Mouse (Mus musculus): ENCODE results near the gene Ltbr. TPM values are rescaled to one million over a fixed set of nuclear protein-coding genes. Genes with fewer than 3 reads are reported as not detected.
"Not testable (repeated sequence)": the region's sequence is repeated elsewhere in the genome, so short reads cannot be mapped to it uniquely, and the experiment has no call there.

Ltbr gene
- polyA plus RNA-seq, 1 experiment from 2014 or later: 10.4 TPM

DNA sequence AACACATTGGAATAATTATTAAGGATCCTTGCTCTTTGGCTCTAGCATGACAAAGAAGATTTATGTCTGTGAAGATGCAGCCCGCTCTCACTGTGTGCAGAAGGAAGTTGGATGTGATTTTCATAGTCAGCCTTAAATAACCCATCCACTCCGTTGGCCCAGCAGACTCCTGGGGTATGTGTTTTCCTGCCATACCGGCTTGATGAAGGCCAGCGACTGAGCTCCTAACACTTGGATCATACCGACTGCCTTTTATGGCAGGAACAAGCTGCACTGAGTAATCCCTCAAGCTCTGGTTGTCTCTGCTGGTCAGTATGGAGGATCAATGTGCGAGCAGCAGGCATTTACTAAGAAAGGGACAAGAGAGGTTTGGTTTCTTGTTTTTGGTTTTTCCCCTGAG, 8.2 kb downstream of the Ltbr start:
- 92% methylated on average over 6 of the region's 6 CpGs for WGBS
- Histone ChIP-seq H3K9me3 (ENCODE audit: control insufficient read depth, low read length) (no peaks in the 10 kb centered on the region), H3K27me3 (replicated peaks; ENCODE audit: control insufficient read depth, insufficient read depth, low read length) (no peaks in the 10 kb centered on the region), H3K36me3 (ENCODE audit: control insufficient read depth, insufficient read depth) (no peaks in the 10 kb centered on the region), H3K4me2 (ENCODE audit: low read length) (no peak overlapping the region), H3K27ac (ENCODE audit: low read length) (no peak overlapping the region), H3K9ac (replicated peaks; ENCODE audit: low read depth, low read length) (no peak overlapping the region), H3K4me1 (replicated peaks; ENCODE audit: control insufficient read depth, insufficient read depth, low read length) (no peaks in the 10 kb centered on the region), H3K4me3 (replicated peaks; ENCODE audit: low read length) (no peak overlapping the region)
- no peak for ATAC-seq

DNA sequence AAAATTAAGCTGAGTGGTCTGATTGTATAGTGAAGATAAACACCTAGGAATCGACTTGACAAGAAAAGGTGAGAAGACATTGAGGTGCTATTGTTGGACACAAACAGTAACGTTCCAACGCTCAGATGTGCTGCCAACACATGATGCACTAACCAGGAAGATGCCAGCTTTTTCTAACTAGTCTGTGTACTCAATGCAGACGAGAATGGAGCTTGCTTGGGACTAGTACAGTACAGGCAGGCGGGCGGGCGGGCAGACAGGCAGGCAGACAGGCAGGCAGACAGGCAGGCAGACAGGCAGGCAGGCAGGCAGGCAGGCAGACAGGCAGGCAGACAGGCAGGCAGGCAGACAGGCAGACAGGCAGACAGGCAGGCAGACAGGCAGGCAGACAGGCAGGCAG, 9.3 kb downstream of the Ltbr start:
- not testable (repeated sequence) for H3K27me3 ChIP-seq (replicated peaks; ENCODE audit: control insufficient read depth, insufficient read depth, low read length); ATAC-seq; H3K4me1 ChIP-seq (replicated peaks; ENCODE audit: control insufficient read depth, insufficient read depth, low read length); H3K4me3 ChIP-seq (replicated peaks; ENCODE audit: low read length); H3K4me2 ChIP-seq (ENCODE audit: low read length); H3K9ac ChIP-seq (replicated peaks; ENCODE audit: low read depth, low read length); H3K27ac ChIP-seq (ENCODE audit: low read length); H3K36me3 ChIP-seq (ENCODE audit: control insufficient read depth, insufficient read depth); H3K9me3 ChIP-seq (ENCODE audit: control insufficient read depth, low read length)
- WGBS: 85% methylated on average over 7 of the region's 7 CpGs

DNA sequence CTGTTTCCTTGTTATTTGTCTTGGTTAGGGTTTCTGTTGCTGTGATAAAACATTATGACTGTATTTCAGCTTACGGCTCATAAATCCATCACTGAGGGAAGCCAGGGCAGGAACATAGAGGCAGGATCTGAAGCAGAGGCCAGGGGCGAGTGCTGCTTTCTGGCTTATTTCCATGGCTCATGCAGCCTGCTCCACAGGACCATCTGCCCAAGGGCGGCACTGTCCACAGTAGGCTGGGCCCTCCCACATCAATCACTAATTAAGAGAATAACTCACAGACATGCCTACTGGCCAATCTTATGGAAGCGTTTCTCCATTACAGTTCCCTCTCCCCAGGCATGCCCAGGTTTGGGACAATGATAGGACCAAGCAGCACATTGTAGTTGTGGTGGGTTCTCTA, 10.4 kb downstream of the Ltbr start:
- no peak overlapping the region for H3K9ac ChIP-seq (replicated peaks; ENCODE audit: low read depth, low read length)
- H3K9me3 ChIP-seq (ENCODE audit: control insufficient read depth, low read length): no peaks in the 10 kb centered on the region
- no peak overlapping the region for H3K4me2 ChIP-seq (ENCODE audit: low read length)
- H3K36me3 ChIP-seq (ENCODE audit: control insufficient read depth, insufficient read depth): no peaks in the 10 kb centered on the region
- H3K27ac ChIP-seq (ENCODE audit: low read length): no peak overlapping the region
- ATAC-seq: no peak
- WGBS: 62% methylated on average over 4 of the region's 4 CpGs
- no peak overlapping the region for H3K4me3 ChIP-seq (replicated peaks; ENCODE audit: low read length)
- no peaks in the 10 kb centered on the region for H3K27me3 ChIP-seq (replicated peaks; ENCODE audit: control insufficient read depth, insufficient read depth, low read length)
- no peaks in the 10 kb centered on the region for H3K4me1 ChIP-seq (replicated peaks; ENCODE audit: control insufficient read depth, insufficient read depth, low read length)

DNA sequence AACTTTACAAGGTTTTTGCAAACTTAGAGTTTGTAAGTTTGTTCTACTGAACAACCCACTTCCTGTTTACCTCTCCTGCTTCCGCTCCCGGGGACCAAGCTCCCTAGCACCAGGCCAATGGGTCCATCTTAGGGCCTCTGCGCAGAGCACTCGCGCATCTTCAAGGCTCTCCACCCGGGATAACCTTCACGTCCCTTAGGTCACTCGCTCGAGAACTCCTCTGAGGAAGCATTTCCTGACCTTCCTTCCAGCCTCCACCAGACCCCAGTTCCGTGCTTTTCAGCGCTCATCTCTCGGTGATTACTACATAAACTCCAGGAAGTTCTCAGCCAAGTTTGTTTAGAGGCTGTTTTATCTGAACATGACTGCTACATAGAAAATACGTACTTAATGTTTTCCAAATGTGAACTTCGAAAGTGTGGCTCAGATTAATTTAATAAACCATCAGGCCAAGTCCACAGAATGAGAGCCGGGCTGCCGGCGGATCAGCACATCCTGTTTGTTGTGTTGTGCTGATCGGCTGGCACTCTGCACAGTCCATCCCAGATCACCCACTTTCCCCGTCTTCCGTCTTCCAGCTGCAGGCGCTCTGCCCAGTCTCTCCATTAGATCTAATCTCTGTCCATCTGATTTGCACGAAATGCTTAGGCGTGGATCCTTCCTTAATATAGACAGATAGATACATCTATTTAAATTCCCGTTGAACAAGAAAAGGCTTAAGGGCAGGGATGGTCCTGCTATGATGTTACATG, 11.3 kb downstream of the Ltbr start:
- Histone ChIP-seq H3K27me3 (replicated peaks; ENCODE audit: control insufficient read depth, insufficient read depth, low read length) (no peaks in the 10 kb centered on the region), H3K9ac (replicated peaks; ENCODE audit: low read depth, low read length) (no peak overlapping the region), H3K4me1 (replicated peaks; ENCODE audit: control insufficient read depth, insufficient read depth, low read length) (no peaks in the 10 kb centered on the region), H3K4me2 (ENCODE audit: low read length) (no peak overlapping the region), H3K36me3 (ENCODE audit: control insufficient read depth, insufficient read depth) (no peaks in the 10 kb centered on the region), H3K27ac (ENCODE audit: low read length) (no peak overlapping the region), H3K9me3 (ENCODE audit: control insufficient read depth, low read length) (no peaks in the 10 kb centered on the region), H3K4me3 (replicated peaks; ENCODE audit: low read length) (no peak overlapping the region)
- 88% methylated on average over 24 of the region's 24 CpGs for WGBS
- ATAC-seq: no peak

DNA sequence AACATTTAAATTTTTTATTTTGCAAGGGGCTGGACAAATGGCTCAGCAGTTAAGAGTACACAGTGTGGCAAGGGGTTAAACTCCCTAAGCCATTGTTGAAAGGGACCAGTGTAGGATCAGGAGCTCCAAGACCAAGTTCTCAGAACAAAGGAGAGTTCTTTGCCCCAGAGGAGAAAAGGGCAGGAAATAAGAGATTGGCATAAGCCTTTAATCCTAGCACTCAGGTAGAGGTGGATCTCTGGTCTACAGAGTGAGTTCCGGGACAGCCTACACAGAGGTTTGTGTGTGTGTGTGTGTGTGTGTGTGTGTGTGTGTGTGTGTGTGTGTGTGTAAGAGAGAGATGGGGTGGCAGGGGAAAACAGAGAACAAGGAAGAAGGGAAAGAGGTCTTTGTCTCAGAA, 12.7 kb downstream of the Ltbr start:
- no peak overlapping the region for H3K4me3 ChIP-seq (replicated peaks; ENCODE audit: low read length)

DNA sequence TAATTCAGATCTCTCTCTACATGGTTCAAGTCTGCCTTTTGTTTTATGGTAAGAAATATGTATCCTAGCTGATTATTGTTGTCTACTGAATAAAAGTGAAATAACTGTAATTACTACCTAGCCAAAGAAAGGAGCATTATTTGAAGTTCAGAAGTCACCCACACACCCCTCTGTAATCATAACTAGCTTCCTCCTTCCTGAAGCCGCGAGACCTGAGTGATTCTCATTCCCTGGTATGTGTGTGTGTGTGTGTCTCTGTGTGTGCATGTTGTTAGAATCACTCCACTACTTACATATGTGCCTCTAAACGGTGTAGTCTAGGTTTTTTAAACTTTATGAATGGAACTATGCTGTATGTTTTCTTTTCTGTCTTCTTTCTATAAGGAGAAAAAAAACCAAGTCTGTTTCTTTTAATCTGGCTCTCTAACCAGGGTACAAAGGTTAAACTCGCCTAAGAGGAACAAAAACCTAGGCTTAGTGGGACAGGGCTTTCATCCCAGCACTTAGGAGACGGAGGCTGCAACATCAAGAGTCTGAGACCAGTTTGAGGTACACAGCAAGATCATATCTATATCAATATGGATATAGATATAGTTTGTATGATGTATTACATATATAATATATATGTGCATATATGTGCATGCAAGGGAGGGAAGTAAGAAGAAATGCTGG, 16.4 kb downstream of the Ltbr start:
- no peak for ATAC-seq
- H3K27me3 ChIP-seq (replicated peaks; ENCODE audit: control insufficient read depth, insufficient read depth, low read length): no peaks in the 10 kb centered on the region

More for the DNA sequence above, 12.7 kb downstream of the Ltbr start:
- no peaks in the 10 kb centered on the region for H3K4me1 ChIP-seq (replicated peaks; ENCODE audit: control insufficient read depth, insufficient read depth, low read length)
- no peak overlapping the region for H3K27ac ChIP-seq (ENCODE audit: low read length)
- WGBS: 58% methylated on average over 1 of the region's 1 CpGs
- H3K4me2 ChIP-seq (ENCODE audit: low read length): no peak overlapping the region
- H3K9ac ChIP-seq (replicated peaks; ENCODE audit: low read depth, low read length): no peak overlapping the region
- no peak for ATAC-seq
- no peaks in the 10 kb centered on the region for H3K27me3 ChIP-seq (replicated peaks; ENCODE audit: control insufficient read depth, insufficient read depth, low read length)
- H3K9me3 ChIP-seq (ENCODE audit: control insufficient read depth, low read length): no peaks in the 10 kb centered on the region
- H3K36me3 ChIP-seq (ENCODE audit: control insufficient read depth, insufficient read depth): no peaks in the 10 kb centered on the region

DNA sequence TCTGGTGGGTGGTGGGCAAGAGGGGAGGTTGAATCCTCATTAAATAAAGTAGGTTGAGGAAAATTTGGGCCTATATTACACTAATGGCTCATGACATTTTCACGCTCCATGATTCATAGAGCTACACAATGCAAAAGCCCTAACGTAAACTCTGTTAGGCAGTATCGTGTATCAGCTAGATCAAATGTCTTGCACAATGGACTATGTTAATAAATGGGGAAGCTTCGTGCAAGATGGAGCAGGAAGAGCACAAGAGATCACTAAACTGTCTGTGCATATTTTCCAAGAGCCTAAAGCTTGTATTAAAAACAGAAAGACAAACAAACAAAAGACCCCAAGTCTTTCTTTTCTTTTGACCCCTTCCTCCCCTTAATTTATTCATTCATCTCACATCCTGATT, 19.6 kb downstream of the Ltbr start:
- Histone ChIP-seq H3K27me3 (replicated peaks; ENCODE audit: control insufficient read depth, insufficient read depth, low read length) (no peaks in the 10 kb centered on the region), H3K4me1 (replicated peaks; ENCODE audit: control insufficient read depth, insufficient read depth, low read length) (no peaks in the 10 kb centered on the region), H3K36me3 (ENCODE audit: control insufficient read depth, insufficient read depth) (no peaks in the 10 kb centered on the region), H3K4me2 (ENCODE audit: low read length) (no peak overlapping the region), H3K9me3 (ENCODE audit: control insufficient read depth, low read length) (no peaks in the 10 kb centered on the region), H3K27ac (ENCODE audit: low read length) (no peak overlapping the region), H3K9ac (replicated peaks; ENCODE audit: low read depth, low read length) (no peak overlapping the region), H3K4me3 (replicated peaks; ENCODE audit: low read length) (no peak overlapping the region)
- ATAC-seq: no peak
- WGBS: 86% methylated on average over 4 of the region's 4 CpGs

More for the DNA sequence above, 16.4 kb downstream of the Ltbr start:
- H3K27ac ChIP-seq (ENCODE audit: low read length): no peak overlapping the region
- H3K4me2 ChIP-seq (ENCODE audit: low read length): no peak overlapping the region
- 71% methylated on average over 5 of the region's 5 CpGs for WGBS
- H3K4me3 ChIP-seq (replicated peaks; ENCODE audit: low read length): no peak overlapping the region
- no peak overlapping the region for H3K9ac ChIP-seq (replicated peaks; ENCODE audit: low read depth, low read length)
- no peaks in the 10 kb centered on the region for H3K9me3 ChIP-seq (ENCODE audit: control insufficient read depth, low read length)
- H3K36me3 ChIP-seq (ENCODE audit: control insufficient read depth, insufficient read depth): no peaks in the 10 kb centered on the region
- no peaks in the 10 kb centered on the region for H3K4me1 ChIP-seq (replicated peaks; ENCODE audit: control insufficient read depth, insufficient read depth, low read length)

DNA sequence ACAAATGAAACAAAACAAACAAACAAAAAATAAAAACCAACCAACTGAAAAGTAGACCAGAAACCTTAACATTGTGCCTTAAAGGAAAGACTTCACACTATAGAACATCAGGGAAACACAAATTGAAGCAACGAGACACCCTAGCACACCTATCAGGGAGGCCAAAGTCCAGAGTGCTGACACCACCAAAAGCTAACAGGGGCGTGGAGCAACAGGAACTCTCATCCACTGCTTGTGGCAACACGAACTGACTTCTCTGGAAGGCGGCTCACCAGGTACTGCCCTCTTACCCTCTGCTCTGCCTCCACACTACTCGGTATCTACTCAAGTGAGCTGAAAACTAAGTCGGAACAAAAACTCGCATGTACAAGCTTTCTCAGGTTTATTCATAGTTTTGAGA, 21.4 kb downstream of the Ltbr start:
- H3K4me1 ChIP-seq (replicated peaks; ENCODE audit: control insufficient read depth, insufficient read depth, low read length): no peaks in the 10 kb centered on the region
- H3K27ac ChIP-seq (ENCODE audit: low read length): no peak overlapping the region
- H3K9ac ChIP-seq (replicated peaks; ENCODE audit: low read depth, low read length): no peak overlapping the region
- no peaks in the 10 kb centered on the region for H3K36me3 ChIP-seq (ENCODE audit: control insufficient read depth, insufficient read depth)
- H3K9me3 ChIP-seq (ENCODE audit: control insufficient read depth, low read length): no peaks in the 10 kb centered on the region
- no peaks in the 10 kb centered on the region for H3K27me3 ChIP-seq (replicated peaks; ENCODE audit: control insufficient read depth, insufficient read depth, low read length)
- WGBS: 91% methylated on average over 7 of the region's 7 CpGs
- H3K4me3 ChIP-seq (replicated peaks; ENCODE audit: low read length): no peak overlapping the region
- no peak for ATAC-seq
- H3K4me2 ChIP-seq (ENCODE audit: low read length): no peak overlapping the region

DNA sequence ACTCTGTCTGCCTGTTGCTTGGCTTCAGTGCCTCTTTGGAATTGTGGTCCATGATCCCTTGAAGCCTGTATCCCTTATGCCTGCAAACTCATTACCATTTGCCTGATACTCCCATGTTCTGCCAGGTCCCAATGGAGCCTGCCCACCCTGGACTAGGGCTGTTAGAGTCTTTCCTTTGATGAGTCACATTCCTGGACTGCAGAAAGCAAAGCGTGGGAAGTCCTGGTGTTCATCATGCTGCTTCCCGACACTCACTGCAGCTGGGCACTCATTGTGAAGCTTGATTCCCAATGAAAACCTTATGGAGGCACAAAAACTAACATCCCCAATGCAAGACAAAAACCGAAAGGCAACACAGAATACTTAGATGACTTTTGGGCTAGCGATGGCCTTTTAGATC, 22.4 kb downstream of the Ltbr start:
- Histone ChIP-seq H3K27me3 (replicated peaks; ENCODE audit: control insufficient read depth, insufficient read depth, low read length) (no peaks in the 10 kb centered on the region), H3K4me3 (replicated peaks; ENCODE audit: low read length) (no peak overlapping the region), H3K36me3 (ENCODE audit: control insufficient read depth, insufficient read depth) (no peaks in the 10 kb centered on the region), H3K27ac (ENCODE audit: low read length) (no peak overlapping the region), H3K9ac (replicated peaks; ENCODE audit: low read depth, low read length) (no peak overlapping the region), H3K4me2 (ENCODE audit: low read length) (no peak overlapping the region), H3K9me3 (ENCODE audit: control insufficient read depth, low read length) (no peaks in the 10 kb centered on the region), H3K4me1 (replicated peaks; ENCODE audit: control insufficient read depth, insufficient read depth, low read length) (no peaks in the 10 kb centered on the region)
- ATAC-seq: no peak
- 93% methylated on average over 4 of the region's 4 CpGs for WGBS
